Mouse (Mus musculus) kidney, adult 2 months (tissue): ENCODE measurements around the gene Slc22a4.

ENCODE experiments used
- CTCF ChIP-seq: fragments of 200-500 bp; conservative IDR thresholded peaks from 2 replicates; pipeline ENCODE4 v1.5.1; 2011; ENCODE audit warnings: low read depth, mild to moderate bottlenecking, control low read depth, low read length, moderate library complexity, mixed read lengths; ENCODE audit not compliant: insufficient read depth, insufficient read length
- POLR2A ChIP-seq: fragments of 200-500 bp; IDR thresholded peaks from one replicate; pipeline ENCODE4 v1.6.1; 2011; ENCODE audit warnings: low read depth, low read length, control low read depth

- TF ChIP-seq CTCF: no peak
- TF ChIP-seq POLR2A: no peak
Observed at GRCm38 (mm10) chr11:54057428-54057827, 29.5 kb upstream of the Slc22a4 start.
